Mouse (Mus musculus): ENCODE measurements around the gene Top2a.
A peak's percentile ranks its signal among the peaks of the same experiment; 100 is the strongest.

Gene Top2a

DNA sequence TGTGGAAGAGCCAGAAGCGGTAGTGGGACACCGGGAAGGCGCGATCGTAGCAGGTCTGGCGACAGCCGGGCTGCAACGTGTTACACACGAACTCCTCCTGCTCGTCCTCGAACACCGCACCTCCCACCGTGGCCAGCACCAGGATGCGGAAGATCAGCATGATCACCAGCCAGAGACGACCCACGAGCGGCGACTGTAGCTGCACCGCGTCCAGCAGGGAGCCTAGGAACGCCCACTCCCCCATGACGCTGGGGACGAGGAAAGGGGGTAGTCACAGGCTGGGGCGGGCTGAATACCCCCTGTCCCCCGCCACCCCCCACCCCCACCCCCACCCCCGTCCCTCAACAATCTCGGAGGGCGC, 41.2 kb downstream of the Top2a start, which contains the start of gene Gjd3:
TSS of gene Gjd3 (minus strand) at position 244 of the 361 bp plus-strand sequence.
- no peak for DNase-seq (ENCODE audit: low read depth, low spot score)

DNA sequence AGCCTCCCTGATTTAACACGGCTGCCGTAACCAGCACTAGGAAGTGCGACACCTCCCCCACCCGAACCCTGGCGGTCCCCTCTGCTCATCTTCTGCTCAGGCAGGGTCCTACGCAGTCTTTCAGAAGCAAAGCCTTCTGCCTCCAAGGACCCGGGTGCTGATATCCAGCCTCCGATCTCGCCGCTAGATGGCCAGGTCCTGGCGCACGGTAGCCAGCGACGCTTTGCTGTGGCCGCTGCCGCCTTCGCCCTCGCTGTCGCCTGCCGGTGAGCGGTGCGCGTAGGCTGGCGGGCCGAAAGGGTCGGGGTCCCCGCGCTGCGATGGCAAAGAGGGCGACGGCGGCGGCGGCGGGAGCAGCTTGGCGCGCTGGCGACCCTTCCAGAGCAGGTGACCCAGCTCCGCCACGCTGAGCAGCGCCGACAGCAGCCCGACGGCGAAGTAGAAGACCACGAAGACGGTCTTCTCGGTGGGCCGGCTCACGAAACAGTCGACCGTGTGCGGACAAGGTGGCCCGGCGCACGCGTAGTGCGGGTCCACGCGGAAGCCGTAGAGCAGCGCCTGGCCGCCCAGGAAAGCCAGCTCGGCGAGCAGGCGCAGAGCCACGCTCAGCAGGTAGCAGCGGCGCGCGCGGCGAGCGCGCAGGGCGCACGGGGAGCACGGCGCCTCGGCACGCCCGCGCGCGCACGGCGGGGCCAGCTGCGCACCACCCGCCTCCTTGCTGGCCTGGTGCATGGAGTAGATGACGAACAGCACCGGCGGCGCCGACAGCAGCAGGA, 41.8 kb downstream of the Top2a start:
- DNase-seq (ENCODE audit: low read depth, low spot score): peak; percentile 60

DNA sequence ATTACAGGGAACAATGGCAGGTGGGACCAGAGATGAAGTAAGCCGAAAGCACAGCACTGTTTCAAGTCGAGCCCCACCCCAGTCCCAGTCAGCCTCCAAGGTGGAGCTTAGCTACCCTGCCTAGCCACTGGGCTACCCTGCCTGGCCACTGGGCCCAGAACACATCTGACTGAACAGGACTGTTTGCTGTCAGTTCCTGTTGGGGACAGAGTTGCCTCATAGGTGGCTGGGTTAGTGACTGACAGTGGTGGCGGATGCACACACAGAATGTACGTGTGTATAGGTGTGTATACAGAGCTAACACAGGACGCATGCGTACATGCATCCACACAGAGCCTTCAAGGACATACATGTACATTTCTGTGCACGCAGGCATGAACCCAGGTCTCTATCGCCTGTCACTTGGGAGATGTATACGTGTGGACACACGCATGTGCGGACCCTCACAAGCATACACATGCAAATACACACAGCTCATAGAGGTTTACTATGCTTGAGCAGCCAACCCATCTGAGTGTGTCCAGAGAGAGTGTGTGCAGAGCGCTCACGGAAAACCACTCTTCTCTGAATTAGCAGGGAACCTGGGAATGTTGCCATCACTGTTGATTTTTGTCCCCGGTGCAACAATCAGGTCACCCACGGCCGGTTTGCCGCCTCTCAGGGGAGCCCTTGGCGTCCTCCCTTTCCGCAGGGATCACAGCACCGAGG, 42.5 kb downstream of the Top2a start:
- DNase-seq (ENCODE audit: low read depth, low spot score): no peak

DNA sequence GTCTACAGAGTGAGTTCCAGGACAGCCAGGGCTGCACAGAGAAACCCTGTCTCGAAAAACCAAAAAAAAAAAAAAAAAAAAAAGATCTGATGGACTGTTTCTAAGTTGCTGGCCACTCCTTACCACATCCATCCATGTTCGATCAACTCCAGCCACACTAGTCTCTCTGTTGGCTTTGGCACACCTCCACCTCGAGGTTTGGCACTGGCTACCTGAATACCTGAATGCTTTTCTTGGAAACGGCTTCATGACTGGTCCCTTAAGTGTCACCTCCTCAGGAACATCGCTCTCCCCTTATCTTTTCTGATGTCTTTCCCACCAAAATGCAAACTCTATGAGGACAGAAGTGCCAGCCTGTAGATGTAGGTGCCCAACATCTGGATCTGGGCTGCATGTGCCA, 44.6 kb downstream of the Top2a start:
- DNase-seq (ENCODE audit: low read depth, low spot score): no peak

DNA sequence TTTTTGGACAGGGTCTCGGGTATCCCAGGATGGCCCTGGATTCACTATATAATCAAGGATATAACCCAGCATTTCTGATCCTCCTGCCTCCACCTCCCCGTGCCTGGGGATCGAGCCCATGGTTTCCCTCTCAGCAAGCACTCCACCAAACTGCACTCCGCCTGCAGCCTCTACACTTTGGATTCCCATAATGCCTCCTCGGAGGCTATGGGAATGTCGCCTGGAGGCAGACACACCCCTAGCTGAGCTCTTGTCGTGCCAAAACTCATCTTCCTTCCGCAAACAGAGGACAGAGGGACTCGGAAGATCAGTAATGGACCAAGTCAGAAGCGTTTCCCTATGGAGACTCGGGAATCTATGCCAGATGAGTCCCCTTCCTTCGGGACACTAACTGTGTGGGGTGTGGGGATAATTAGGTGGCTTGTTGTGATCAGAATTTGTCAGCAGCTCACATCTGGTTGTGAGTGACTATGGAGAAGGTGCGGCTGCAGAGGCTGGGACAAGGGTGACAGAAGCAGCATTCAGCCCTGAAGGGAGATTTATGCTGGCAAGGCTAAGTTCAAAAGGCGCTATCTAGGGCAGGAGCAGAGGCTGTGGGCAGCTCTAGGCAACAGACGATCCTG, 45.4 kb downstream of the Top2a start:
- DNase-seq (ENCODE audit: low read depth, low spot score): no peak

DNA sequence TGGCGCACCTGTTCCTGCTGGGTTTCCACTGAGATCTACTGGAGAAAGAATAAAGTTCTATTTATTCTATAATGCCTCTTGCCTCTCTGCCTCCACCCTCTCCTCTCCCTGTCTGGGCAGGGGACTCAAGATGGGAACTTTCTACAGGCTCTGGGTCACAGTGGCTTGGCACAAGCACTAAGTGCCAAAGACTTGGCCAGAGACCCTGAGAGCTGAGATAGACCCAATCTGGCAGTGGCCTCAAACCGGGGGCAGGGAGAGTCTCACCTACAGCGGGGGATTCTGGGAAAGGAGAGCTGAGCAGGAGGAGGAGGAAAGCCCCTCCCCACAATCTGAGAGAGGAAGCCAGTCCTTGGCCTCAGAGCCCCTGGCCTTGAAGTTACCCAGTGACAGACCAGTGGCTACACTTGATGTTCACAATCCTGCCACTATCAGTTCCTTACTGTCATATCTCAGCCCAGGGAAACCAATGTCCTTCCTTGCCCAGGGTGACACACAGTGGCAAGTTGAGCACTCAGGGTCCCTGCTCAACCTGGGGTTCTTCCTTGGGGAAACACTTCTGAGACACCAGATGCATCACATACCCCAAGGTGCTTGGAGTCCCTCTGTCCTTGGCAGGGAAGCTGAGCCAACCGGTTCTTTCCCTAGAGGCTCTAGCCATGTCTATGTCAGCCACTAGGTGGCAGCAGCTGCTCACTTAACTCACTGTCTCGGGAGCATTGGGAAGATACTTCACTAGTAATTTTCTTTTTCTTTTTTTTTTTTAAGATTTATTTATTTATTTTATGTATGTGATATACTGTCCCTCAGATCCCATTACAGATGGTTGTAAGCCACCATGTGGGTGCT, 48.9 kb downstream of the Top2a start:
- DNase-seq (ENCODE audit: low read depth, low spot score): peak; percentile 72

DNA sequence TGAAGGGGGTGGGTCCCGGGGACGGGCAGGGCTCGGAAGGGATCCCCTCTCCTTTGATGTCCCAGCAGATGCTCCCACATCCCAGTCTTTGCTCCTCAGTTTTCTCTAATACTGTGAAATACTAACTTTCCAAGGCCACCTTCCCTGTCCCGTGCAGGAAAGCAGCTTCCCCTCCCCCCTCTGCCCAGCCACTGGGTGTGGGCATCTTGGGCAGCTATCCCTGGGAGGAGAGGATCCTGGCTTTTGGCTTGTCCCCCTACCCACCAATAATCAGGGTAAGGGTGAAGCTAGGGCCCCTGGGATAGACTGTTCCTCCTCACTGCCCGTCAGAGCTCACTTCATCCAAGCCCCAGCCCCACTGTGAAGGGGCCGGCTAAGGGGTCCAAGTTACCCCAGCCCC, 49.8 kb downstream of the Top2a start:
- DNase-seq (ENCODE audit: low read depth, low spot score): no peak

DNA sequence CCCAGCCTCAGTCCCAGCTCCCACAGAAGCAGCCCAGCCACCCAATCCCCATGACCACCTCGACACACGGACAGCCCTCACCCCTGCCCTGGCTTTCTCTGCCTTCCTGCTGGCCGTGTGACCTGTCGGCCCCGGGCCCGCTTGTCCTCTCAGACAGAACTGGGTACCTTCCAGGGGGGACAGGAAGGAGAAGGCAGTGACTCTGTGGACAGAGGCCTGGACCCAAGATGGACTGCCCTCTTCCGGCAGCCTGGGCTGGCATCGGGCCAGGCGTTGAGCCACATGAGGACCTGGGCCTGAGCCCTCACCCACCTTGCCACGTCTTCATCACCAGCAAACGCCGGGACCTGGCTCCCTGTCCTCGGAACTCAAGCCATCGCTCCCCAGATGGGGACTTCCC, 50.4 kb downstream of the Top2a start:
- no peak for DNase-seq (ENCODE audit: low read depth, low spot score)

DNA sequence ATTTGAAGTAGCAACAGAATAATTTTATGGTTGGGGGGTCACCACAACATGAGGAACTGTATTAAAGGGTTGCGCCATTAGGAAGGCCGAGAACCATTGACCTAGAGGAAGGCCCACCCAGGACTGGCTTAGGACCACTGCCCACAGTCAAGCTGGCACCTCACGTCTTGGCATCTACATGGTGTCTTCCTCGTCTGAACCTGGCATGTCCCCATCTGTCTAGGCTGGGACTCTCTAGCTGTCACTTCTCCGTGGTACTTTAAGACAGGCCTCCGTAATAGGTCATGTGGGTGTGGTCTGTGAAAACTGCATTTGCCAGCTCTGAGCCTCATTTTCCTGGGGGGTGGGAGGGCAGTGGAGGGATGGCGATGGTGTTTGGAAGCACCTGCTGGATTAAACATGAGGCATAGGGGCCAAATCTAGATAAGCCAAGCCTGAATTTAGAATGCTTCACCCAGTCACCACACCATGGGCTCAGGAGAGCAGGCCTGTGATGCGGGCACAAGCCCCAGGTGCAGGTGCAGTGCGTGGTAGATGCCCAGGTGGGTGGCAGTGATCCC, 51.1 kb downstream of the Top2a start:
- no peak for DNase-seq (ENCODE audit: low read depth, low spot score)

DNA sequence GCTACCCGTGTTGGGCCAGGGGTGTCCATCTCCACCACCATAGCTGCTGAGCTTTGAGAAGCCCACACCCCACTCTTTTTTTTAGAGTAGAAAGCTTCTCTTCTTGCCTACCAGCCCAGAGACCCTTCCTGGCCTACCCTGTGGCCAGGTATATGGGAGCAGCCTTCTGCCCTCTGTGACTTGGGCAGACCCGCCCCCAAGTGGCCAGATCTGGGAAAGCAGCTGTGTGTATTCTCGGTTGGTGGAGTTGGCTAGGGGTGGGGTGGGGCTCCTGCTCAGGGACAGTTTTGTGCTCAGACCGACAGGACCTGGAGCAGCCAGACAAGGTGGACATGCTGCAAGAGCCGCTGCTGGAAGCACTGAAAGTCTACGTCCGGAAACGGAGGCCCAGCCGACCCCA, 51.8 kb downstream of the Top2a start:
- DNase-seq (ENCODE audit: low read depth, low spot score): peak; percentile 75

DNA sequence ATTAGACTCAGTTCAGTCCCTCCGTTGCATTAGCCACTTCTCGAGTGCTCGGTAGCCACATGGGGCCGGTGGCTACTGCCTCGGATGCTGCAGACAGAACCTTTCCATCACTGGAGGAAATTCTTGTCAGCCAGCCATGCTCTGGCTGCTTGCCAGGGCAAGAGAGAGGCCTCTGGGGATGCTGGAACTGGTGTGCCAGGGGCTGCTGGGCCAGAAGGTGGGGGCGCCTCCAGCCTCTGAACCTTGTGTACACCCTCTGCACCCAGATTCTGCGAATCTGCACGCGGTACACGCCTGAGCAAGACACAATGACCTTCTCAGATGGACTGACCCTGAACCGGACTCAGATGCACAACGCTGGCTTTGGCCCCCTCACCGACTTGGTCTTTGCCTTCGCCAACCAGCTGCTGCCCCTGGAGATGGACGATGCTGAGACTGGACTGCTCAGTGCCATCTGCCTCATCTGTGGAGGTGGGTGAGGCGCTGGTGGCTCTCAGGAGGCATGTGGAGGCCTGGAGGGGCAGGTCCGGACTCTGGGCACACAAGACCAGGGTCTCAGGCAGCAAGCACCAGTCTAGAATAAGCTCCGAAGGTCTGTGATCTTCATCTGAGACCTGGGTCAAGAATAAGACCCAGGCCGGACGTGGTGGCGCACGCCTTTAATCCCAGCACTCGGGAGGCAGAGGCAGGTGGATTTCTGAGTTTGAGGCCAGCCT, 52.5 kb downstream of the Top2a start:
- no peak for DNase-seq (ENCODE audit: low read depth, low spot score)

DNA sequence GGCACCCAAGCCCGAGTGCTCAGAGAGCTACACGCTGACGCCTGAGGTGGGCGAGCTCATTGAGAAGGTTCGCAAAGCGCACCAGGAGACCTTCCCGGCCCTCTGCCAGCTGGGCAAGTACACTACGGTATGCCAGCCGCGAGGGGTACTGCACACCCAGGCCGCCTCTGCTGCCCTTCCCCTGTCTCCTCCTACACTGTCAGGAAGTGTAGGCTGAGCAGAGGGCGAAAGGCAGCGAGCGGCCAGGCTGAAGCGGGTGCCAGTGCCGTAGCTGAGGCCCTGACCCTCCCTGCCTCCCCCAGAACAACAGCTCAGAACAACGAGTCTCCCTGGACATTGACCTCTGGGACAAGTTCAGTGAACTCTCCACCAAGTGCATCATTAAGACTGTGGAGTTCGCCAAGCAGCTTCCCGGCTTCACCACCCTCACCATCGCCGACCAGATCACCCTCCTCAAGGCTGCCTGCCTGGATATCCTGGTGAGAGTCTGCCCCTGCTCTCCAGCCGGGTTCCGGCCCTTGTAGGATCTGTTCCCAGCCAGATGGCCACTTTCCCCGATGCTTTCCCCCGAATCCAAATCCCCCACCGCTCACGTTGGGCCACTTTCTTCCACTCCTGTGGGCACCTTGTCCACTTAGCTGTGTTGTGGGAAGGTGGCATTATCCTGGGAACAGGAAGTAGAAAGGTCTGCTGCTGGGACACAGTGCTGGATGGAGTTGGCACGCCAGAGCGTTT, 53.6 kb downstream of the Top2a start:
- DNase-seq (ENCODE audit: low read depth, low spot score): no peak

DNA sequence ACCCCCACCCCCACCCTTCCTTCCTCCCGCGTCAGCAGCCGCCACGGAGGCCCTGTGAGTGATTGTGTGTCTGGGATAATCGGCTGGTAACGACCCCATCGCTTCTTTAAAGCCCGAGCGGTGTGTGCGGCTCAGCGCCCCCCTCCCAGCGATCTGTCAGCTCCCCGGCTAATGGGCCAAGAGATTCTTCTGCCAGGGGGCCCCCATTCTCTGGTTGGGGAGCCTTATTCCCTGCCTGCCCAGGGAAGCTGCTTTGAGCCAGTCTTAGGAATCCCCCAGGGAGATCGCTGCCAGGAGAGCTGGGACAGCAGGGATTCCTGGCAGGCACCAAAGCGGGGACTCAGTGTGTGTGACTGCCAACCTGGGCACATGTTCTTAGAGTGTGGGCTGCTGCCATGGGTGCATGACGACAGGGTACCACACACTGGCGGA, 54.5 kb downstream of the Top2a start:
- DNase-seq (ENCODE audit: low read depth, low spot score): no peak

DNA sequence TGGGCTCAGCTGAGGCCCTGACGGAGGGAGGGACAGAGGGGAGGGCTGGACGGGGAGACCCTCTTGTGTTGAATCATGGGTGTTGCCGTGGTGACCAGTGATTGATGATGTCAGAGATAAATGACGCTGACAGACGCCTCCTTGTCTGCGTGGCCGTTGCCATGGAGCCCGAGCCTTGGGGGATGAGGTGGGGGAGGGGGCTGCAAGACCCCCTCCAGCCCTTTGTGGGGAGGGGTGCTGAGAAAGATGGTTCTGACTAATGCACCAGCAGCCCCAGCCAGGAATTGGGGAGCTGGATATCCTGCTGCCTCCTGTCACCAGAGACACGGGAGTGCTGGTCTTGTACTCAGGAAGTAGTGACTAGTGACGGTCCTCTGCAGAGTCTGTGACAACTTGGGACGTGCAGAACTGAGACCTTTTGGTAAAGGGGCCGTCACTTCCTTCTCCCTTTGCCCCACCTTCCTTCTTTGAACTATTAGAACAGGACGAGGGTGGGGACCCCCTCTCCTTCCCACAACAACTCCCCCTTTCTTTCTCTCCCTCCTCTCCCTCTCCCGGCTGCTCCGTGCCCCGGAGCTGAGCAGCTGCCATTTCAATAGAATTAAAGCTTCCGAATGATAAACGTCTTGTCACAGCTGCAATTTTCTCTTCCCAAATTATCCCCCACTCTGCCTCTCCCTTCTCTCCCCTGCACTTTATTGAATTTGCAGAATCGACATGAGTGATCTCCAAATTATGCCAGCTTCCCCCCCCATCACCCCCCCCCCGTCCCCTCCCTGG, 55.1 kb downstream of the Top2a start:
- no peak for DNase-seq (ENCODE audit: low read depth, low spot score)

DNA sequence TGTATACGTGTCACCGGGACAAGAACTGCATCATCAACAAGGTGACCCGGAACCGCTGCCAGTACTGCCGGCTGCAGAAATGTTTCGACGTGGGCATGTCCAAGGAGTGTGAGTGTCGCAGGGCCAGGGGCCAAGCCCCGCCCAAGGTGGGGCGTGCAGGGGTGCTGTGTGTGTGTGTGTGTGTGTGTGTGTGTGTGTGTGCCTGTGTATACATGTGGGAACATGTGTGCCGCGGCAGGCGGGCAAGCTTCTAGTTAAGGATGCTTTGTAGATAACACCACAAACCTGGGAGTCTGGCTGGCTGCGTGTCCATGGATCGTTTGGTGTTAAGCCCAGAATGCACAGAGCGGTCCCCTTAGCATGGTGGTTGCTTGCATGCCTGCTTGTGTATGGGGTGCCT, 55.9 kb downstream of the Top2a start:
- no peak for DNase-seq (ENCODE audit: low read depth, low spot score)

DNA sequence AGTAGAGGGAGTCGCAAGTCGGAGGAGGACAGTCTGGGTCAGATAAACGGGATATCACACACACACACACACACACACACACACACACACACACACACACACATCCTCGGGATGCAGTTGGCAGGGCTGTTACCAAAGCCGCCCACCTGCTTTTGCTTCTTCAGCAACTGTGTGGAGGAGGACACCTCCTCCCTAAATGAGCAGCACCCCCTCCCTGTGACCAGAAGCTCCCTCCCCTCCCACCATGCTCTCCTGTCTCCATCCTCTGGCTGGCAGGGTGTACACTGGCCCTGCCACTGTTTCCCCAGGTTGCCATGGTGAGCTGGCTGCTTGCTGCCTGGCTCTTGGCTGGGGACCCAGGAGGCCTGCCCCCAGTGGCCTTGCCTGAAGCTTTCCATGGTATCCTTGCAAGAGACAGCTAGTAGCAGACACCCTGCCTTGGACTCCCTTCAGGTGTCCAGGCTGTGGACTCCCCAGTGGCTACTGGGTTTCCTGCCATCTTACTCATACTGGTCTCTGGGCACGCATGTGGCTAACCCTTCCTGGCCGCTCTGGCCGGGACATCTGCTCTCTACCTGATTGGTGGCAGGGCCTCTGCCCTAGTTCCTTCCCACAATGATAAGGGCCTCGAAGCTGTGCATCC, 57.4 kb downstream of the Top2a start:
- no peak for DNase-seq (ENCODE audit: low read depth, low spot score)

DNA sequence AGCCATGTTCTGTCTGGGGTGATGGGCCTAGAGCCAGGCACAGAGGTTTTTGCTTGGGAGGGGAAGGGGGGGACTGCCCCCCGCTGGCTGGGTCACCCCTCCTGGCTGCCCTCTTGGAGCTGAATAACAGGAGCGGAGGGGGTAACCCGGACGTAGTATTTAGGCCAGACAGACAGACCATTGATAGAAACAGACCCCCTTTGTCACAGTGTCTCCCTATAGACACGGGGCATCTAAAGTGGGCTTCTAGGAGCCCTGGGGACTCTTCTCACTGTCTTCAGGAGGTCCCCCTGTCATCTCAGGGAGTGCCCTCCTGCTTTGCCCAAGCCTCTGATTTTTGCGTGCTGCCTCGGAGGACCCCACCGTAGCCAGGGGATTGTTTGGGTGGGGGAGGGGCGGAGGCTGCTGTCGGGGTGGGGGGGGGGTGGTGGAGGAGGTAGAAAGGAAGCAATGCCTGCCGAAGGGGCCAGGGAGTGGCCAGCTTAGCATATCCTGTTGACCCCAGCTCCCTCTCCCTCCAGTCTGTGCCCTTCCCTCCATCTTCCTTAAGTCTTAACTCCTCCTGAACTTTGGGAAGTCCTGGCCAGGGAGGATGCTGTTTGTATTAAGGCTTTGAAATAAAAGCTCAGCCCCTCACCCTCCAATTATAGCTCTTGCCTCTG, 58.4 kb downstream of the Top2a start:
- DNase-seq (ENCODE audit: low read depth, low spot score): no peak

Data from retina, postnatal 7 days (tissue).